Comparison of ENCODE assay signal across 9 mouse cellular contexts in the genomic region with DNA sequence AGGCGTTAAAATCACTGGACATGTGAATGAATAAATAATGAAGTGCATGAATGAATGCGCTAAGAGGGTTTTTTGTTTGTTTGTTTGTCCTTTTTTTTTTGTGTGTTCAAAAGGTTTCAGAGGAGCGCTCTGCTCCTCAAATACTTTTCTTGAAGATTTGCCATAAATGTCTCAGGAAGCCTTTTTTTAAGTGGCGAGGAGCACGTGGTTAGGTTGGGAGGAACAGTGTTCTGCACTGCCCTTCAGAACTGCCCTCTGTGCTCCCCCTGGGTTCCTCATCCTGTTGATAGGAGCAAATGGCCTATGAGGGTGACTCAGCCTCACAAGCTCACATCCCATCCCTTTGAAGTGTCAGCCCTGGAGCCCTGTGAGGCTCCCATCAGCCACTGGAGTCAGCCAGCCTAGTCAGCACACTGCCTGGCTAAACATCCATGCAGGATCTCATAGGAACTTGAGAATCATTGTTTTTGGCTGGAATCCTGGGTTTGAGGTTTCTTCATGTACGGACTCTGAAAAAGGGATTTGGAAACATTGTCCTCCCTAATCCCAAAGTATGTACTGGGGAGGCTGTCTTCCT.
A peak's percentile ranks its signal among the peaks of the same experiment; 100 is the strongest.
DNase-seq lines count a peak whose midpoint lies in the region; ATAC-seq and TF ChIP-seq lines count a peak whose summit lies in the region.
"Had no signal": no experiment of that assay in that cellular context is flagged by ENCODE, and none has a peak within 500 bp of the region (broad histone marks: within the 10 kb centered on the region; RNA-seq: fewer than 3 reads in every experiment).

No protein-coding gene starts in this region.

- TF ChIP-seq CTCF in Patski (IDR thresholded peaks at IDR 0.05): no peak

- DNase-seq in kidney, adult 18-20 months: no peak
- DNase-seq in Patski (ENCODE audit: low read depth, low spot score): peak; percentile 95
- DNase-seq in fibroblast of lung, adult 2 months (ENCODE audit: low read depth): peak; percentile 92
- peak; percentile 19 for DNase-seq in heart, postnatal 25 days (ENCODE audit: low spot score)
- DNase-seq in urinary bladder, adult 18-20 months (ENCODE audit: low spot score in 2 of 2): no peak
- no peak for DNase-seq in cerebellum, adult 9-11 months
- DNase-seq: cerebellum, adult 18-20 months had no signal

- H3K4me1 ChIP-seq in kidney, embryonic 15.5 days: 0 out of 2 replicates have a peak, but pooled peaks cover 5% of the 10 kb centered on the region

- H3K4me2 ChIP-seq in kidney, embryonic 15.5 days: no peak overlapping the region

- H3K9ac ChIP-seq in kidney, embryonic 15.5 days: no peak overlapping the region

- in situ Hi-C loops in Patski (cut with MboI; ENCODE audit: low pct_unique_long_range_greater_than_20kb): loop anchor here (5.0 kb wide), 1 partner anchor 528 kb away; no protein-coding TSS in a partner anchor

- 69% methylated on average over 6 of the region's 6 CpGs for WGBS in kidney, embryonic 15.5 days

- ATAC-seq in kidney, embryonic 15.5 days (replicated peaks; ENCODE audit: low FRiP score): peak; percentile 49; the same call in 1 of the 2 replicates
- ATAC-seq in Patski: peak; percentile 99

- no peaks in the 10 kb centered on the region for H3K36me3 ChIP-seq in kidney, embryonic 15.5 days

- H3K27ac ChIP-seq in kidney, embryonic 15.5 days: no peak overlapping the region

- CTCF ChIA-PET in Patski (lab: Charles Lee): interaction anchor here (1.3 kb wide), 1 partner anchor 10 kb away, joined by 3 read pairs; no protein-coding TSS in a partner anchor

- H3K27me3 ChIP-seq in kidney, embryonic 15.5 days: no peaks in the 10 kb centered on the region
- H3K27me3 ChIP-seq in Patski: no peaks in the 10 kb centered on the region

- H3K9me3 ChIP-seq in kidney, embryonic 15.5 days (replicated peaks): no peaks in the 10 kb centered on the region

- H3K4me3 ChIP-seq in kidney, embryonic 15.5 days (replicated peaks): no peak overlapping the region
- H3K4me3 ChIP-seq: erythroblast, embryonic 14.5 days had no signal

- POLR2A ChIA-PET in Patski (lab: Charles Lee): no interaction called here

- intact Hi-C loops in heart, postnatal 25 days (cut with DNase I): no loop called here

Comparison
In these comparisons a context has a peak if more than half of its experiments do, and no peak if none do; other contexts are left out.
1. DNase-seq: peak in Patski (single experiment), fibroblast of lung, adult 2 months (single experiment) and heart, postnatal 25 days (single experiment); none in kidney, adult 18-20 months (single experiment), urinary bladder, adult 18-20 months (0 of 2) and cerebellum, adult 9-11 months (single experiment).